Mouse (Mus musculus) retina, postnatal 1 day (tissue): ENCODE measurements around the gene Mfsd4a.
A peak's percentile ranks its signal among the peaks of the same experiment; 100 is the strongest.

Source experiments
- DNase-seq: peaks from one replicate; pipeline ENCODE4 v3.0.0-alpha.2; 2012

Gene Mfsd4a

DNA sequence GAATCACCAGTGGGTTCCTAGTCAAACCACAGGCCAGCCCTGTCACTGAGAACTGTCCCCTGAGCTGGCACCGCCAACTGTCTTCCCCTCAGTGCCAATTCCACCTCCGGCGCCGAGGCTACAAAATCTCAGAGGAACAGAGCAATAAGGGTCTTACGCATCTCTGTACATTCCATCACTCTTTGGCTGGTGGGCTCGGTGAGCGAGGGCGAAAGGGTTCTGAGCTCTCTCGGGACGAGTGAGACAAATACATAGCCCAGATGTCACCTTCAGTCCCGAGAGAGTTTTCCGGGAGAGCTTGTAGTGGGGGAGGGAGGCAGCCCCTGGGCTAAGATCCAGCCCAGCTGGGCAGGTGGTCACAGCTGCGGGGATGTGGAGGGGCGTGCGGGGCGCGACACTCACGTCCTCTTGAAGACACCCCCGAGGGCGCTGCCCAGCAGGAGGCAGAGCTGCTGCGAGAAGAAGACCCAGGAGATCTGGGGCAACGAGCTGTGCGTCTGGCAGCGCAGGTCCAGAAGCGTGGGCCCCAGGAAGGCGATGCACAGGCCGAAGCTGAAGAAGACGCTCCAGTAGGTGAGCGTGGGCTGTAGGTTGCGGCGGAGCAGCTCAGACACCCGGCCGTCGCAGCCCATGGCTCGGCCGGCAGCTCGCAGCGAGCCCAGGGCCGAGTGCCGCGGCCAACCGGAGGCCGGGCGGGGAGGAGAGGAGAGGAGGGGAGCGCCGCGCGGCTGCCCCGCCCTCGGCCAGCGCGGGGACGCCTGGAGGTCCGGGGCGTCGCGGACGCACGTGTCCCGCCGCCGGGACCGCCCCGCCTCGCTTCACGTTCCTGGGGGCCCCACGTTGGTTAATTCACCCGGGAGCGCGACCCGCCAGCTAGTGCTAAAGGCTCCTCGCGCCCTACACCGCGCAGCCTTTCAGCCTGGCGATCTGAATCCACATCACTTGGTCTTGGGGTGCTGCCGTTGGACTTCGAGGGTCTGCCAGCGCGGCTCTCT is at the start of gene Mfsd4a:
Gene Mfsd4a (minus strand): TSS at position 802 of the 995 bp plus-strand sequence.
- peak; percentile 72 for DNase-seq

DNA sequence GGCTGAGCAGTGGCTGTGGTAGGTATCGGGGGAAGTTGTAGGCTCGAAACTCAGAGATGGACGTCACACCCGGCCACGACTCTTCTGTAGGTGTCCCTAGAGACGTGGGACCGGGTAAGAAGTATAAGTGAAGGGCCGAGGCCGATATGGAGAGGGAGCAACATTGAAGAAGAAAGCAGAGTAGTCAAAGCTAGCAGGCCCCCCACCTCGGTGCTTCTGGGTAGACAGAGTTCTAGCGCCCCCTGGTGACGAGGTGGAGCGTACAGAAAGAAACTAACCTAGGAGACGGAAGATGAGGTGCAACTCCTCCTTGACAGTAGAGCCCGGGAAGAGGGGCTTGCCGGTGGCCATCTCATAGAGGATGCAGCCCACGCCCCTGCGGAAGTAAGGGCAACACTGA is 48.7 kb upstream of the Mfsd4a start:
- DNase-seq = peak; percentile 78

- no peak for DNase-seq
These were observed 45.2 kb upstream of the Mfsd4a start for GRCm38 (mm10) chr1:132113098-132113497.

DNA sequence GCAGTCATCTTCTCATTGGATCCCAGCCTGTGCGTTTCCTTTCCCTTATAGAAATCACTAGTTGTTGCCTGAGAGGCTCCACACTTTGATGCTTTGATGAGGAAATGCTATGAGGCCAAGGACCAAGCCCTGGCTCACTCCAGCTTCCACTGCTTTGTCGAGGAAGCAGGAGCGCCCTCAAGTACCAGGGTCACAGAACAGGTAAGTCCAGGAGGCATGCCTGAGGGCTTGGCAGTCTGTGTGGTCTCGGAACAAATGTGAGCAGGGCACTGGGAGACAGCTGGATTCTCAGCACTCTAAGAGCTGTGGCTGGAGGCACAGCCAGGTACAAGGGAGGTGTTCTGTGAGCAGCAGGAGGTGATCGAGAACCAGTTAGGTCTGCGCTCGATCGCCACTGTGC is 44.6 kb upstream of the Mfsd4a start:
- DNase-seq = no peak

GRCm38 (mm10) chr1:132111411-132111810 is 43.5 kb upstream of the Mfsd4a start:
- no peak for DNase-seq

GRCm38 (mm10) chr1:132109368-132109767 is 41.5 kb upstream of the Mfsd4a start:
- DNase-seq = no peak

DNA sequence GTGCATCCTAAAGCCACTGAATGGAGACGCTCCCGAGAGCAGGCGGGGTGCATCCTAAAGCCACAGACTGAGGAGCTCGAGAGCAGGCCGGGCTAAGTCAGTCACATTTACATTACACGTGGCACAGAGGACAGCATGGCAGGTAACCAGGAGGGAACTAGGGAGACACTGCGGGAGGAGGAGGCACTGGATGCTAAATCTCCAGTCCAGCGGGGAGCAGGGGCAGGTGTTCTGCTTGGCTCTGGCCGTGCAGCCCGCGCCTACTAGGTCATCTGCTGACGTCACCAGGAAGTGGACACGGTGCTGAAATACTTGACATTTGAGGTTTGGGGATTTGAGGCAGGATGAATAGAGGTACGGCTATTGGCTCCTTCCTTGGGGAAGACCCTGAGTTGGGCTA is 36.5 kb upstream of the Mfsd4a start:
- no peak for DNase-seq

GRCm38 (mm10) chr1:132101953-132102697 is 34.3 kb upstream of the Mfsd4a start:
- DNase-seq = no peak

GRCm38 (mm10) chr1:132099775-132100174 is 31.9 kb upstream of the Mfsd4a start:
- no peak for DNase-seq

- DNase-seq = no peak
These were observed 31.2 kb upstream of the Mfsd4a start for GRCm38 (mm10) chr1:132099016-132099415.

DNA sequence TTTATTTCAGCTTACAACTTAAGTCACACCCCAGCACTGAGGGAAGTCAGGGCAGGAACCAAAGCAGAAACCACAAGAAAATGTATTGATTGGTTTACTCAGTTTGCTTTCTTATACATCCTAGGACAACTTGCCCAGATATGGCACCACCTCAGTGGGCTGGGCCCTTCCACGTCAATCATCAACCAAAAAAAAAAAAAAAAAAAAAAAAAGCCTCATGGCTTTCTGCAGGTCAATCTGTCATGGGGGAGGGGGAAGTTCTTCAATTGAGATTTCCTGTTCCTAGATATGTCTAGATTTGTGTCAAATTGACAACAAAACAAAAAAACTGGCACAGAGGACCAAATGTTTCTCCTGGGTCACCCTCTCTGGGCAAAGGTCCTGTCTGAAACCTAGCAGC is 30.2 kb upstream of the Mfsd4a start:
- no peak for DNase-seq

- no peak for DNase-seq
These were observed 27.6 kb upstream of the Mfsd4a start for GRCm38 (mm10) chr1:132095356-132096004.

GRCm38 (mm10) chr1:132093269-132093668 is 25.4 kb upstream of the Mfsd4a start:
- DNase-seq = no peak

DNA sequence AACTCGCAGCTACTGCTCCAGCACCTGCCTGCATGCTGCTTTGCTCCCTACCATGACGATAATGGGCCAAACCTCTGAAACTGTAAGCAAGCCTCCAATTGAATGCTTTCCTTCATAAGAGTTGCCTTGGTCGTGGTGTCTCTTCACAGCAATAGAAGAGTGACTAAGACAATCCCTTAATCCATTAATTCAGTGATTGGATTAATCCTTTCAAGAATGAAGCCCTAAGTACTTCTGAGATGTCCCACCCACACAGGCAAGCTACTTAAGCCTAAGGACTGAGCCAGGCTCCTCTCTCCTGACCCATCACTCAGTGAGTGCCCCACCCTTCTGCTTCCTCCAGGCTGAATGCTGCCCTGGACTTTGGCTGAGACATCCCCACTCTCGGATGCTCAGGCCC is 22.4 kb upstream of the Mfsd4a start:
- peak; percentile 75 for DNase-seq

GRCm38 (mm10) chr1:132089767-132090166 is 21.9 kb upstream of the Mfsd4a start:
- DNase-seq = no peak

DNA sequence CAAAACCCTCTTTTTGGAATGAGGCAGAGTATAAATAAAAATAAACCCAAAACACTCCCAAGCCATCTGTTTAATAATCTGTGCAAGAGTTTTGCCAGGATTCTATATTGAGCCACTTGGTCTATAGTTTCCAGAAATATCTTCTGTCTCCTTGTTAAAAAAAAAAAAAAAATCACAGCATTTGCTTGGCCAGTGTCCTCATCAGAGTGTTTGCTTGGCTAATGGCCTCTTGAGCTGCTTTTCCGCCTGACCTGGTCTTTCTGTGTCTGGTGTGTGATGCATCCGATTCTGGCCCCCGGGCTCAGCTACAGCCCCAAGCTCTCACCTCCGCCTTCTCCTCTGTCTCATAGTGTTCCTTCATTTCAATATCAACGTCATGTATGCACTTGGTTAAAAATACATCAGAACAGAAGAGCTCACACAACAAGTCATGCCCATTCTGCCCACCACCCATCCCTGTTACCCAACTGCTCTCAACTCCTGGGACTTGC is 20.4 kb upstream of the Mfsd4a start:
- DNase-seq = peak; percentile 49

GRCm38 (mm10) chr1:132085181-132086049 is 17.6 kb upstream of the Mfsd4a start:
- DNase-seq = no peak

- no peak for DNase-seq
These were observed 10.6 kb upstream of the Mfsd4a start for GRCm38 (mm10) chr1:132078413-132078812.

DNA sequence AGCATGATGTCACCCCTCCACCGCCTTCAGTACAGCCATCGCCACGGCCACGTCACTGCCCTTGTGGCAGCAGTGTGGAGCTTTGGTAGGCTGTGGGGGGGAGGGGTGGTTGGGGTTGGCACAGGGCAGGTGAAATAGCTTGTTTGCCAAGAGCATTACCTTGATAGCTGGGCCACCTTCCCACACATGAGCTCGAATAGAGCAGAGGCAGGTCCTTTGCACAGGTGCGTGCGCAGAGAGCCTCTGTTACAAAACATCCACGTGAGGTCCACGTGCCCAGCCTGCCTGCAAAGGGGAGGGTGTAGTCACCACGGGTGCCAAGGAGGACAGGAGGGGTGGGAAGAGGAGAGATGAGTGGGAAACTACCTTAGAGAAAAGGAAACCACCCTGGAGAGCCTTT is 7.7 kb upstream of the Mfsd4a start:
- DNase-seq = no peak

- no peak for DNase-seq
These were observed 2.8 kb upstream of the Mfsd4a start for GRCm38 (mm10) chr1:132070659-132071058.

DNA sequence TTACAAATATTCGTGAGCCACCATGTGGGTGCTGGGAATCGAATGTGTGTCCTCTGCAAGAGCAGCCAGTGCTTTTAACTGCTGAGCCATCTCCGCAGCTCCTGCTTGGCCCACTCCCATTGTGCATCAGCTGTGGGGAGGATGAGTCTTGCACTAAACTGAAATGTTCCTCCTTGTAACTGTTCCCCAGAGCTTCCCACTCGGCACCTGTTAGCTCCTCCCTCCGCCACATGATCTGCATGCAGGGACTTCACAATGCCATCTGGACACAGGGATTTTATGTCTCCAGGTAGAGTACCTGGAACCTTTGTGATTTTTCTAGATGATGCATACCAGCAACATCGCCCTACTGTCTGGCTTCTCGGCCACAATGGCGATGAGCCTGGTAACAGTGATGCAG is 1.6 kb upstream of the Mfsd4a start:
- DNase-seq = no peak
